Mouse (Mus musculus) forebrain, embryonic 13.5 days (tissue): Measurements from ENCODE around the gene Zbtb24. TPM values are rescaled to one million over a fixed set of nuclear protein-coding genes. Genes with fewer than 3 reads are reported as not detected.
"Not testable (repeated sequence)": the region's sequence is repeated elsewhere in the genome, so short reads cannot be mapped to it uniquely, and the experiment has no call there.

ENCODE experiments used
- ATAC-seq: fragments of 200-750 bp; cut with Nextera tagmentation; 2 replicates; pipeline ENCODE4 v1.8.0; 2017
- H3K27ac ChIP-seq: fragments of 300-500 bp; sonication (generic); 2 replicates; pipeline ENCODE4 v1.5.1; 2015; ENCODE audit warnings: inconsistent platforms, mild to moderate bottlenecking, moderate library complexity
- H3K27me3 ChIP-seq: fragments of 300-500 bp; sonication (generic); 2 replicates; pipeline ENCODE4 v1.6.1; 2015; ENCODE audit warnings: mild to moderate bottlenecking, inconsistent platforms
- H3K36me3 ChIP-seq: fragments of 300-500 bp; sonication (generic); 2 replicates; pipeline ENCODE4 v1.6.1; 2015; ENCODE audit warnings: mild to moderate bottlenecking, inconsistent platforms; ENCODE audit not compliant: poor library complexity, severe bottlenecking
- H3K4me1 ChIP-seq: fragments of 300-500 bp; sonication (generic); 2 replicates; pipeline ENCODE4 v1.6.1; 2015; ENCODE audit warnings: inconsistent platforms
- H3K4me2 ChIP-seq: fragments of 300-500 bp; sonication (generic); 2 replicates; pipeline ENCODE4 v1.6.1; 2015; ENCODE audit warnings: inconsistent platforms, mild to moderate bottlenecking, moderate library complexity
- H3K4me3 ChIP-seq: fragments of 300-500 bp; sonication (generic); 2 replicates; pipeline ENCODE4 v1.5.1; 2015; ENCODE audit warnings: mild to moderate bottlenecking, inconsistent platforms
- H3K9ac ChIP-seq: fragments of 300-500 bp; sonication (generic); 2 replicates; pipeline ENCODE4 v1.6.1; 2015; ENCODE audit warnings: mild to moderate bottlenecking, inconsistent platforms
- H3K9me3 ChIP-seq: fragments of 300-500 bp; sonication (generic); replicated peaks from 2 replicates; pipeline ENCODE4 v1.6.1; 2016; ENCODE audit warnings: inconsistent platforms
- WGBS: fragments of 180-500 bp; shearing (Covaris S2); methylation state at CpG from one replicate; pipeline ENCODE4 v1.1.7; 2015; 5-methylcytosine and 5-hydroxymethylcytosine counted together
- polyA plus RNA-seq: library from polyadenylated mRNA; unstranded; fragments of >200 nt; fragmentation: Nextera tagmentation; extraction: Ambion mirVana; gene quantifications from 2 replicates; pipeline ENCODE4 v1.2.1, GENCODE M21; 2015

Zbtb24 gene
- polyA plus RNA-seq, 1 experiment from 2014 or later, result 19.1 TPM

GRCm38 (mm10) chr10:41486506-41487170 lies 36.5 kb downstream of the Zbtb24 start:
- Histone ChIP-seq H3K9ac (0 out of 2 replicates have a peak overlapping the region, but pooled peaks have one; percentile 12), H3K27me3 (no peaks in the 10 kb centered on the region), H3K4me1 (peaks cover 25% of the 10 kb centered on the region), H3K36me3 (peaks cover 67% of the 10 kb centered on the region), H3K4me3 (no peak overlapping the region), H3K4me2 (no peak overlapping the region), H3K27ac (no peak overlapping the region), H3K9me3 (no peaks in the 10 kb centered on the region)
- WGBS, result 83% methylated on average over 14 of the region's 14 CpGs
- no peak for ATAC-seq

GRCm38 (mm10) chr10:41488877-41489276 lies 38.7 kb downstream of the Zbtb24 start:
- H3K27me3 ChIP-seq, result no peaks in the 10 kb centered on the region
- no peak overlapping the region for H3K27ac ChIP-seq
- H3K4me3 ChIP-seq, result peak overlapping the region; percentile 61
- peaks cover 44% of the 10 kb centered on the region for H3K36me3 ChIP-seq
- peak overlapping the region; percentile 71 for H3K9ac ChIP-seq
- no peak for ATAC-seq
- H3K4me1 ChIP-seq, result peaks cover 25% of the 10 kb centered on the region
- no peaks in the 10 kb centered on the region for H3K9me3 ChIP-seq
- peak overlapping the region; percentile 97 for H3K4me2 ChIP-seq
- WGBS, result 50% methylated on average over 7 of the region's 7 CpGs

GRCm38 (mm10) chr10:41489294-41489693 lies 39.1 kb downstream of the Zbtb24 start:
- no peak overlapping the region for H3K27ac ChIP-seq
- H3K9me3 ChIP-seq, result no peaks in the 10 kb centered on the region
- WGBS, result 39% methylated on average over 8 of the region's 8 CpGs
- H3K4me3 ChIP-seq, result peak overlapping the region; percentile 61
- H3K4me1 ChIP-seq, result peaks cover 25% of the 10 kb centered on the region
- peak overlapping the region; percentile 71 for H3K9ac ChIP-seq
- H3K36me3 ChIP-seq, result peaks cover 40% of the 10 kb centered on the region
- no peak for ATAC-seq
- H3K27me3 ChIP-seq, result no peaks in the 10 kb centered on the region
- H3K4me2 ChIP-seq, result peak overlapping the region; percentile 97

- H3K36me3 ChIP-seq, result peaks cover 34% of the 10 kb centered on the region
- H3K4me2 ChIP-seq, result peak within 1 kb of the TSS; percentile 97
- no peaks in the 10 kb centered on the region for H3K27me3 ChIP-seq
- no peaks in the 10 kb centered on the region for H3K9me3 ChIP-seq
- H3K27ac ChIP-seq, result 0 out of 2 replicates have a peak within 1 kb of the TSS, but pooled peaks have one; percentile 10
- peak; percentile 97 for ATAC-seq
- peak within 1 kb of the TSS; percentile 71 for H3K9ac ChIP-seq
- H3K4me3 ChIP-seq, result peak within 1 kb of the TSS; percentile 61
- WGBS, result 1% methylated on average over 49 of the region's 50 CpGs
- H3K4me1 ChIP-seq, result peaks cover 25% of the 10 kb centered on the region
Measured at GRCm38 (mm10) chr10:41489708-41490517, 39.7 kb downstream of the Zbtb24 start, which contains the start of the genes Smpd2 and Ppil6. TSS of gene Smpd2 (minus strand) at chr10:41490369. TSS of gene Ppil6 (plus strand) at chr10:41490439.

GRCm38 (mm10) chr10:41490518-41490873 lies 40.3 kb downstream of the Zbtb24 start:
- no peak overlapping the region for H3K27ac ChIP-seq
- H3K4me3 ChIP-seq, result peak overlapping the region; percentile 61
- H3K4me1 ChIP-seq, result peaks cover 25% of the 10 kb centered on the region
- under 1% methylated on average over 29 of the region's 29 CpGs for whole genome bisulfite sequencing
- no peak for ATAC-seq
- no peaks in the 10 kb centered on the region for H3K27me3 ChIP-seq
- no peaks in the 10 kb centered on the region for H3K9me3 ChIP-seq
- H3K9ac ChIP-seq, result peak overlapping the region; percentile 71
- peaks cover 28% of the 10 kb centered on the region for H3K36me3 ChIP-seq
- peak overlapping the region; percentile 97 for H3K4me2 ChIP-seq

- H3K9me3 ChIP-seq, result no peaks in the 10 kb centered on the region
- no peak overlapping the region for H3K4me3 ChIP-seq
- peak overlapping the region; percentile 97 for H3K4me2 ChIP-seq
- no peak overlapping the region for H3K9ac ChIP-seq
- H3K27me3 ChIP-seq, result no peaks in the 10 kb centered on the region
- no peak overlapping the region for H3K27ac ChIP-seq
- 57% methylated on average over 4 of the region's 4 CpGs for WGBS
- no peak for ATAC-seq
- peaks cover 25% of the 10 kb centered on the region for H3K4me1 ChIP-seq
- peaks cover 22% of the 10 kb centered on the region for H3K36me3 ChIP-seq
Measured at GRCm38 (mm10) chr10:41491111-41491510, 40.9 kb downstream of the Zbtb24 start.

- H3K36me3 ChIP-seq, result no peaks in the 10 kb centered on the region
- no peak overlapping the region for H3K4me3 ChIP-seq
- H3K4me1 ChIP-seq, result peaks cover 5% of the 10 kb centered on the region; the same call in 1 of the 2 replicates
- 73% methylated on average over 4 of the region's 4 CpGs for WGBS
- ATAC-seq, result no peak
- no peak overlapping the region for H3K4me2 ChIP-seq
- H3K9ac ChIP-seq, result no peak overlapping the region
- H3K27me3 ChIP-seq, result no peaks in the 10 kb centered on the region
- no peaks in the 10 kb centered on the region for H3K9me3 ChIP-seq
- H3K27ac ChIP-seq, result no peak overlapping the region
Measured at GRCm38 (mm10) chr10:41500941-41501340, 50.8 kb downstream of the Zbtb24 start.

GRCm38 (mm10) chr10:41504996-41505395 lies 54.8 kb downstream of the Zbtb24 start:
- Histone ChIP-seq H3K36me3 (no peaks in the 10 kb centered on the region), H3K9me3 (no peaks in the 10 kb centered on the region), H3K4me2 (no peak overlapping the region), H3K27me3 (no peaks in the 10 kb centered on the region), H3K4me3 (no peak overlapping the region), H3K9ac (no peak overlapping the region), H3K27ac (no peak overlapping the region), H3K4me1 (peaks cover 5% of the 10 kb centered on the region; the same call in 1 of the 2 replicates)
- ATAC-seq, result peak; percentile 19; the same call in 1 of the 2 replicates
- 82% methylated on average over 1 of the region's 1 CpGs for WGBS

- peak; percentile 72; the same call in 1 of the 2 replicates for ATAC-seq
- not testable (repeated sequence) for H3K9ac ChIP-seq, H3K4me2 ChIP-seq, H3K4me1 ChIP-seq, H3K9me3 ChIP-seq, H3K36me3 ChIP-seq, H3K27me3 ChIP-seq, H3K27ac ChIP-seq, H3K4me3 ChIP-seq
- WGBS, result 5% methylated on average over 3 of the region's 3 CpGs
Measured at GRCm38 (mm10) chr10:41505446-41505845, 55.3 kb downstream of the Zbtb24 start.

GRCm38 (mm10) chr10:41509160-41509559 lies 59.0 kb downstream of the Zbtb24 start:
- Histone ChIP-seq H3K4me3 (no peak overlapping the region), H3K9ac (no peak overlapping the region), H3K4me2 (no peak overlapping the region), H3K27ac (no peak overlapping the region), H3K4me1 (peaks cover 5% of the 10 kb centered on the region; the same call in 1 of the 2 replicates), H3K27me3 (no peaks in the 10 kb centered on the region), H3K36me3 (no peaks in the 10 kb centered on the region), H3K9me3 (no peaks in the 10 kb centered on the region)
- 33% methylated on average over 2 of the region's 2 CpGs for WGBS
- ATAC-seq, result no peak

GRCm38 (mm10) chr10:41514301-41514700 lies 64.1 kb downstream of the Zbtb24 start:
- no peaks in the 10 kb centered on the region for H3K36me3 ChIP-seq
- no peak for ATAC-seq
- no peaks in the 10 kb centered on the region for H3K9me3 ChIP-seq
- no peak overlapping the region for H3K4me2 ChIP-seq
- no peaks in the 10 kb centered on the region for H3K27me3 ChIP-seq
- no peak overlapping the region for H3K27ac ChIP-seq
- H3K4me1 ChIP-seq, result no peaks in the 10 kb centered on the region
- 74% methylated on average over 4 of the region's 4 CpGs for WGBS
- H3K9ac ChIP-seq, result no peak overlapping the region
- no peak overlapping the region for H3K4me3 ChIP-seq

GRCm38 (mm10) chr10:41514921-41515320 lies 64.7 kb downstream of the Zbtb24 start:
- no peak for ATAC-seq
- no peaks in the 10 kb centered on the region for H3K9me3 ChIP-seq
- no peaks in the 10 kb centered on the region for H3K36me3 ChIP-seq
- no peak overlapping the region for H3K4me3 ChIP-seq
- H3K4me2 ChIP-seq, result no peak overlapping the region
- H3K9ac ChIP-seq, result no peak overlapping the region
- no peaks in the 10 kb centered on the region for H3K4me1 ChIP-seq
- H3K27me3 ChIP-seq, result no peaks in the 10 kb centered on the region
- no peak overlapping the region for H3K27ac ChIP-seq
